Mouse (Mus musculus) granulocyte monocyte progenitor cell, adult 5-6 weeks (primary cell): ENCODE data around the gene Plekhg2. TPM values are rescaled to one million over a fixed set of nuclear protein-coding genes. Genes with fewer than 3 reads are reported as not detected.

Experiments
- ATAC-seq: replicated peaks from 2 replicates; pipeline ENCODE4 v1.8.0; 2016; ENCODE audit warnings: mild to moderate bottlenecking, moderate TSS enrichment, inconsistent platforms; ENCODE audit not compliant: poor library complexity, severe bottlenecking
- total RNA-seq, 2 experiments: library from RNA; stranded (forward) in 1 of 2; stranded (reverse) in 1 of 2; fragments of 200-712, 200-1000 nt in 1 of 2; fragments of >200 nt in 1 of 2; fragmentation: Nextera tagmentation in 1 of 2; gene quantifications; 2 replicates each; pipeline ENCODE4 v1.2.3; 2014 to 2017

Plekhg2 gene
- total RNA-seq, 2 experiments from 2014 or later: 0.88 to 4.1 TPM

DNA sequence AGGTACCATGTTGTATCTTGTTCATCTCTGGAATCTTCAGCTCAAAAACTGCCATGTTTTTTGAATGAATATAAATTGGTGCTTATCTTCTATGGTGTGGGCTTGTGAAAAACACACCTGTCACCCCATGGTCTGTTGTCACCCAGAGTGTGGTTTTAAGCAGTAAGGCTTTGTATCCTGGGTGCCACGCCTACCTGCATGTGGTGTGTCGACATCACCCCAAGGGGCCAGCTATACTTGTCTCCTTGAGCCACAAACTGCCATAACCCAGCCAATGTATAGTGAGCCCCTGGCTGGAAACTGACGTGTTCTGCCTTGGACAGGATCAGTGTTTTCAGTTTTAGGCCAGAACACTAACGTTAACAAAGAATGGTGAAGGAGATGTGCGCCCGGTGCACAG is 11.8 kb upstream of the Plekhg2 start:
- ATAC-seq: no peak

- ATAC-seq: no peak
Measured at GRCm38 (mm10) chr7:28383606-28384005, 11.2 kb upstream of the Plekhg2 start.

GRCm38 (mm10) chr7:28382981-28383396 is 10.6 kb upstream of the Plekhg2 start:
- ATAC-seq: peak; percentile 23

- ATAC-seq: no peak
Measured at GRCm38 (mm10) chr7:28382347-28382951, 10.1 kb upstream of the Plekhg2 start.

- peak; percentile 7 for ATAC-seq
Measured at GRCm38 (mm10) chr7:28381938-28382337, 9.5 kb upstream of the Plekhg2 start.

DNA sequence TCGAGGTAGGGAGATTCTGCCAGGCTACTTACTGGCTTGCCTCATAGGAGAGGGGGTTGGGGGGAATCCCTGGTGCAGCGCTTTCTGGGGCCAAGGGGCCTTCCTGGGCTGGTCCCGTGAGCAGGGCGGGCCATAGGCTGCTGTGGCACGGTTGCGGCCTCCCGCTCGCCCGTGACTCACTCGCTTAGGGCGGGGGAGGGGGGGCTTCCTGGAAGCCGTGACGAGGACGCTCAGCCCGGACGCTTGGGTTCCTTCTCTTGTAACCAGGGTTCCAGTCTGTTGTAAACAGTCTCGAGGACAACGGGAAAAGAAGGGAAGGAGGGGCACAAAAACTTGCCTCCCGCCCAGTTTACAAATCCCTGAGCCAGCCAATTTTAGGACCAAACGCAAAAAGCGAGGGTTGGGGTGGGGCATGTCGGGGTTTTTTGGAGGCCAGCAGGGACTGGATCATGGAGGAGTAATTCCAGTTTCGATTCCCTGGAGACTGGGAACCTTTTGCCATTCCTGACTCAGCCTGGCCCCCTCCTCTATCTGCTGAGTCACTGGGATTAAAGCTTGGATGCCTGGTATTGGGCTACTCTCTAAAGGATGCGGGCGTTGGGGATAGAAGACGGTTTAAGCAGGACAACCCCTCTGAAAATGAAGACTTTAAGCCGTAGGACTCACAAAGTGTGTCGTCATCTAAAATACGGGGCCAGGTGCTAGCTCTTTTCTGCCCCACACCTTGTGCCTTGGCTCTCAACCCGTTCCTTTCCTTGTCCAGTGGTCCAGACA is 8.8 kb upstream of the Plekhg2 start:
- peak; percentile 25 for ATAC-seq

GRCm38 (mm10) chr7:28380237-28381016 is 8.0 kb upstream of the Plekhg2 start, which contains the start of gene Zfp36:
Gene Zfp36, minus strand, starts transcription at chr7:28380253.
- no peak for ATAC-seq

DNA sequence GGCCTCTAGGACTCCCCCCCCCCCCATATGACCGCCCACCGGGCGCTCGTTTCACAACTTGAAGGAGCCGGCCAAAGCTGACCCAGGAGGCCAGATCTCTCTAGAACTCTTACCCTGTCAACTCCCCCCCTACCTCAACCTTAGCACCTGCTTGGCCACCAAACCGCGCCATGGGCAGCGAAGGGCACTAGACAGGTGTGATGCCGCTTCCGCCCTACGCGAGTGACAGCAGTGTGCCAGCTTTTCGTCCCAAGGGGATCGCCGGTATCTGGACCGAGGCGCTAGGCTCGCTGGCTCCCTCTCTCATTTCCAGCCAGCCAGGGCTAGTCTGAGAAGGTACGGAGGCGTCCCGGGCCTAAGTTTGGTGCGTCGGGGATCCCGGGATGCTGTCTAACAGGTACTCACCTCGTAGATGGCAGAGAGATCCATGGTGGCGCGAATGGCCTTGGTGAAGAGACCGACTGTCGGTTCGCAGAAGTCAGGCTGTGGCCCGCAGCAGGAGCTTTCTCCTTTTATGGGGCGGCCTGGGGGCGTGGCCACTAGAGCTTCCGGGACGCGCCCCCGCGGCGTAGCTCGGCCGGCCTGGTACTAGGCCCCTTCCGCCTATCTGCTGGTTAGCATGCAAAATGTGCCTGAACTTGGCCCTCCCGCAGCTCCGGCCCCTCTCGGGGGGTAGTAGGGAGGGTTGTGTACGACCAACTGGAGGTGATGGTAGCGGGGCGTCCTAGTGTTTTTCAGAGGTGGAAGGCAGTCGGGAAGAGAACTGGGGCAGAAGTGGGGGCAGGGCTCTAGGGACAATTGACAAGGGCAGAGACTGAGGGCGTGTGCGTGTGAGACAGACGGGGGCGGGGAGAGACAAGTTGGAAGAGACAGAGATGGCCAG is 6.6 kb upstream of the Plekhg2 start:
- peak; percentile 16 for ATAC-seq

DNA sequence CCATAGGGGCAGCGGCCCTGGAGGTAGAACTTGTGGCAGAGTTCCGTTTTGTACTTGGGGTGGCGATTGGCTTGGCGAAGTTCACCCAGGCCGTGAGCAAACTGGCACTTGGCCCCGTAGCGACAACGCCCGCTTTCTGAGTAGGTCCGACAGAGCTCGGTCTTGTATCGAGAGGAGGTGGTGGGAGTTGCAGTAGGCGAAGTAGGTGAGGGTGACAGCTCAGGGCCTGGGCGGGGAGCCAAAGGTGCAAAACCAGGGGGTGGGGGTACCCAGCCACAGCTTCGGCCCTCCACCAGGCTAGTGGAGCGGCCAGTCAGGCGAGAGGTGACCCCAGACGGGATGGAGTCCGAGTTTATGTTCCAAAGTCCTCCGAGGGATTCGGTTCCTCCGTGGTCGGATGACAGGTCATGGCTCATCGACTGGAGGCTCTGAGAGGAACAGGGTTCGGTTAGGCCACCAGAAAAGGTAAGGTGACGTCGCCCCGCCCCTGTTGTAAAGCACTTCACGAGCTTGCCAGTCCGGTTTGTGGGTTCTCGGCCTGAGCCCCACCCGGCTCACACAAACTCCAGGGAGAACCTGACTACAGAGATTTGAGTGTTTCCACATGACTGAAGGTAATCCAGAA is 5.8 kb upstream of the Plekhg2 start:
- no peak for ATAC-seq

GRCm38 (mm10) chr7:28377190-28378065 is 5.0 kb upstream of the Plekhg2 start:
- ATAC-seq: no peak

DNA sequence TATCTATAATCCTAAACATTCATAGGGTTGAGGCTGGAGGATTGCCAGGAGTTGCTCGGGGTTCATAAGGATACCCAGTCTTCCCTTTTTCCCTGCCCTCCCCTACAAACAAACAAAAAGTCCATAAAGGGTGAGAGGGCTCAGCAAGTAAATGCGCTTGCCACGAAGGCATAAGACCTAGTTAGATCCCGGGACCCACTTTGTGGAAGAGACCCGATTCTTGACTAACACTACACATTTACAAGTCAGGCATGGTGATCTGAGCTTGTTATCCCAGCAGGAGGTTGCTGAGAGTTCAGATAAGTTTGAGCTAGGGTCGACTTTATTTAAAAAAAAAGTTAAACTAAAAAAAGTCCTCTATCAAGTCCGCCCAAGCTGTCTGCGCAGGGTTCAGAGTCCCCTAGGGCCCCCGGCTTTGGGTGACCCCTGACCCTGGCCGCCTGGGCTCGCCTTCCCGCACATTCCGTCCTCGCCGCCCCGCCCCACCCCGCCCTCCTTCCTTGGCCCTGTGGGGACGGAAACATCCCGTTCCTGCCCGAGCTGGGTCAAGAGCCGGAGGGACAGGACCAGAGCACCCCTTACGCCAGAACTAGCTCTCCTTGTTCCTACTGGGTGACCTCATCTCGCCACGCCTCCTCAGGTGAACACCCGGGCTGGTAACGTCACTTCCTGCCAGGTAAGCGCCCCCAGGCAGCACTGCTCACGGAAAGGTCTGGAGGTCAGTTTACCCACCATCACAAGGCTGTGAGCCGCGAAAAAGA is 3.8 kb upstream of the Plekhg2 start:
- no peak for ATAC-seq

- peak; percentile 31 for ATAC-seq
Measured at GRCm38 (mm10) chr7:28375176-28375921, 3.0 kb upstream of the Plekhg2 start.

DNA sequence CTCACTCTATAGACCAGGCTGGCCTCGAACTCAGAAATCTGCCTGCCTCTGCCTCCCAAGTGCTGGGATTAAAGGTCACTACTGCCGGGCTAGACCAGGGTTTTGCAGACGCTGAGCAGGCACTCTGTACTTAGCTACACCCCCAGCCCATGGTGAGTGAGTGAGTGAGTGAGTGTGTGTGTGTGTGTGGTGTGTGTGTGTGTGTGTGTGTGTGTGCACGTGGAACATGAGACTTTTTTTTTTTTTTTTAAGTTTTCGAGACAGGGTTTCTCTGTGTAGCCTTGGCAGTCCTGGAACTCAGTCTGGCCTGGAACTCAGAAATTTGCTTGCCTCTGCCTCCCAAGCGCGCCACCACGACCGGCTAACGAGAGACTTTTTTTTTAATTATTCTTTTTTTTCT is 2.2 kb upstream of the Plekhg2 start:
- no peak for ATAC-seq

- no peak for ATAC-seq
Measured at GRCm38 (mm10) chr7:28373891-28374495, 1.6 kb upstream of the Plekhg2 start.

DNA sequence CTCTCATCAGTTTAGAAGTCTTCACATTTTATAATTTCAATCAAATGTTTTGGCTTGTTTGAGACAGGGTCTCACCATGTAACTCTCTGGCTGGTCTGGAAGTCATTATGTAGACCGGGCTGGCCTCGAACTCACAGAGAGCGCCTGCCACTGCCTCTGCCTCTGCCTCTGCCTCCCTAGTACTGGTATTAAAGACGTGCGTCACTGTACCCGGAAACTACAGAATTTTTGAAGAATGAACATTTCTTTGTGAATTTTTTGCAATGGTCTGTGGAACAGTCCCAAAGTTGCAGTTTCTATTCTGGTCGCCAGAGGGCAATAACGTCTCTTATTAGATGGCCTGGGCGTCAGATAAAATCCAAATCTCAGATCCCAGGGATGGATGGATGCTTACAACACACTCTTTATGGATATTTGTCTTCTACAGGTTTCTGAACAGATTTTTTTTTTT is 757 bp upstream of the Plekhg2 start:
- ATAC-seq: peak; percentile 2

GRCm38 (mm10) chr7:28371514-28371989 is 847 bp downstream of the Plekhg2 start:
- ATAC-seq: no peak
